Mouse (Mus musculus) limb, embryonic 12.5 days (tissue): Measurements from ENCODE around the gene Dido1. TPM values are rescaled to one million over a fixed set of nuclear protein-coding genes. Genes with fewer than 3 reads are reported as not detected.
A peak's percentile ranks its signal among the peaks of the same experiment; 100 is the strongest.

Experiments
- ATAC-seq: fragments of 200-750 bp; cut with Nextera tagmentation; 2 replicates; pipeline ENCODE4 v1.8.0; 2017; ENCODE audit warnings: low read depth, moderate TSS enrichment; ENCODE audit not compliant: insufficient number of reproducible peaks, insufficient read depth, low FRiP score, low TSS enrichment
- H3K27ac ChIP-seq: fragments of 300-500 bp; sonication (generic); 2 replicates; pipeline ENCODE4 v1.5.1; 2016; ENCODE audit warnings: mild to moderate bottlenecking, moderate library complexity
- H3K27me3 ChIP-seq: fragments of 300-500 bp; sonication (generic); 2 replicates; pipeline ENCODE4 v1.6.1; 2016; ENCODE audit warnings: mild to moderate bottlenecking, moderate library complexity
- H3K36me3 ChIP-seq: fragments of 300-500 bp; sonication (generic); 2 replicates; pipeline ENCODE4 v1.6.1; 2016; ENCODE audit warnings: mild to moderate bottlenecking, moderate library complexity
- H3K4me1 ChIP-seq: fragments of 300-500 bp; sonication (generic); replicated peaks from 2 replicates; pipeline ENCODE4 v1.6.1; 2016
- H3K4me2 ChIP-seq: fragments of 300-500 bp; sonication (generic); 2 replicates; pipeline ENCODE4 v1.6.1; 2016; ENCODE audit warnings: mild to moderate bottlenecking, moderate library complexity
- H3K4me3 ChIP-seq: fragments of 300-500 bp; sonication (generic); replicated peaks from 2 replicates; pipeline ENCODE4 v1.5.1; 2016; ENCODE audit warnings: mild to moderate bottlenecking
- H3K9ac ChIP-seq: fragments of 300-500 bp; sonication (generic); replicated peaks from 2 replicates; pipeline ENCODE4 v1.6.1; 2016; ENCODE audit warnings: mild to moderate bottlenecking, moderate library complexity
- H3K9me3 ChIP-seq: fragments of 300-500 bp; sonication (generic); 2 replicates; pipeline ENCODE4 v1.6.1; 2016; ENCODE audit warnings: mild to moderate bottlenecking, moderate library complexity
- WGBS: fragments of 180-500 bp; shearing (Covaris S2); methylation state at CpG from one replicate; pipeline ENCODE4 v1.1.7; 2016; 5-methylcytosine and 5-hydroxymethylcytosine counted together
- polyA plus RNA-seq: library from polyadenylated mRNA; unstranded; fragments of >200 nt; fragmentation: Nextera tagmentation; extraction: Ambion mirVana; gene quantifications from 2 replicates; pipeline ENCODE4 v1.2.1, GENCODE M21; 2016

Dido1 gene
- polyA plus RNA-seq, 1 experiment from 2014 or later: 36.1 TPM

GRCm38 (mm10) chr2:180703175-180703574 lies 6.6 kb downstream of the Dido1 start:
- no peak for ATAC-seq
- WGBS: 77% methylated on average over 5 of the region's 5 CpGs
- Histone ChIP-seq H3K4me1 (peaks cover 33% of the 10 kb centered on the region), H3K4me3 (peak overlapping the region; percentile 89; the same call in 1 of the 2 replicates), H3K9me3 (no peaks in the 10 kb centered on the region), H3K27ac (no peak overlapping the region), H3K9ac (no peak overlapping the region), H3K4me2 (0 out of 2 replicates have a peak overlapping the region, but pooled peaks have one; percentile 76), H3K27me3 (no peaks in the 10 kb centered on the region), H3K36me3 (peaks cover 14% of the 10 kb centered on the region)

GRCm38 (mm10) chr2:180702701-180703149 lies 7.1 kb downstream of the Dido1 start:
- 36% methylated on average over 4 of the region's 4 CpGs for WGBS
- H3K27me3 ChIP-seq: no peaks in the 10 kb centered on the region

GRCm38 (mm10) chr2:180701767-180702621 lies 7.8 kb downstream of the Dido1 start:
- Histone ChIP-seq H3K27ac (peak overlapping the region; percentile 96), H3K9me3 (no peaks in the 10 kb centered on the region), H3K4me3 (peak overlapping the region; percentile 89), H3K9ac (peak overlapping the region; percentile 96), H3K36me3 (peaks cover 13% of the 10 kb centered on the region), H3K4me1 (peaks cover 31% of the 10 kb centered on the region), H3K27me3 (no peaks in the 10 kb centered on the region), H3K4me2 (peak overlapping the region; percentile 76)
- peak; percentile 94 for ATAC-seq
- WGBS: 0% methylated on average over 66 of the region's 66 CpGs

More at GRCm38 (mm10) chr2:180702701-180703149, 7.1 kb downstream of the Dido1 start:
- H3K4me1 ChIP-seq: peaks cover 31% of the 10 kb centered on the region
- ATAC-seq: no peak
- peak overlapping the region; percentile 96 for H3K27ac ChIP-seq
- peak overlapping the region; percentile 96 for H3K9ac ChIP-seq
- peaks cover 14% of the 10 kb centered on the region for H3K36me3 ChIP-seq
- H3K9me3 ChIP-seq: no peaks in the 10 kb centered on the region
- peak overlapping the region; percentile 76 for H3K4me2 ChIP-seq
- H3K4me3 ChIP-seq: peak overlapping the region; percentile 89

GRCm38 (mm10) chr2:180701053-180701766 lies 8.6 kb downstream of the Dido1 start:
- H3K9me3 ChIP-seq: no peaks in the 10 kb centered on the region
- peak overlapping the region; percentile 76 for H3K4me2 ChIP-seq
- H3K4me3 ChIP-seq: peak overlapping the region; percentile 89
- H3K4me1 ChIP-seq: peaks cover 31% of the 10 kb centered on the region
- no peak for ATAC-seq
- 6% methylated on average over 26 of the region's 26 CpGs for WGBS
- H3K27me3 ChIP-seq: no peaks in the 10 kb centered on the region
- H3K36me3 ChIP-seq: peaks cover 5% of the 10 kb centered on the region
- H3K9ac ChIP-seq: peak overlapping the region; percentile 96
- H3K27ac ChIP-seq: peak overlapping the region; percentile 96

- peak overlapping the region; percentile 96; the same call in 1 of the 2 replicates for H3K9ac ChIP-seq
- peak overlapping the region; percentile 89 for H3K4me3 ChIP-seq
- H3K9me3 ChIP-seq: no peaks in the 10 kb centered on the region
- H3K4me2 ChIP-seq: peak overlapping the region; percentile 76
- no peak for ATAC-seq
- peaks cover 31% of the 10 kb centered on the region for H3K4me1 ChIP-seq
- no peak overlapping the region for H3K27ac ChIP-seq
- no peaks in the 10 kb centered on the region for H3K27me3 ChIP-seq
- WGBS: 80% methylated on average over 5 of the region's 5 CpGs
- no peaks in the 10 kb centered on the region for H3K36me3 ChIP-seq
These were observed 9.3 kb downstream of the Dido1 start for GRCm38 (mm10) chr2:180700457-180700856.

- no peaks in the 10 kb centered on the region for H3K27me3 ChIP-seq
- H3K4me1 ChIP-seq: peaks cover 10% of the 10 kb centered on the region
- no peak overlapping the region for H3K4me3 ChIP-seq
- H3K9me3 ChIP-seq: no peaks in the 10 kb centered on the region
- peaks cover 10% of the 10 kb centered on the region for H3K36me3 ChIP-seq
- no peak overlapping the region for H3K4me2 ChIP-seq
- H3K27ac ChIP-seq: no peak overlapping the region
- no peak for ATAC-seq
- no peak overlapping the region for H3K9ac ChIP-seq
- 88% methylated on average over 2 of the region's 2 CpGs for WGBS
These were observed 14.6 kb downstream of the Dido1 start for GRCm38 (mm10) chr2:180695176-180695575.

GRCm38 (mm10) chr2:180692630-180693029 lies 17.2 kb downstream of the Dido1 start:
- no peak for ATAC-seq
- H3K27ac ChIP-seq: no peak overlapping the region
- H3K36me3 ChIP-seq: peaks cover 35% of the 10 kb centered on the region
- no peaks in the 10 kb centered on the region for H3K27me3 ChIP-seq
- no peak overlapping the region for H3K4me3 ChIP-seq
- no peak overlapping the region for H3K4me2 ChIP-seq
- 16% methylated on average over 1 of the region's 1 CpGs for WGBS
- H3K4me1 ChIP-seq: no peaks in the 10 kb centered on the region
- H3K9ac ChIP-seq: no peak overlapping the region
- no peaks in the 10 kb centered on the region for H3K9me3 ChIP-seq

- Histone ChIP-seq H3K4me1 (no peaks in the 10 kb centered on the region), H3K27ac (no peak overlapping the region), H3K4me2 (no peak overlapping the region), H3K9ac (no peak overlapping the region), H3K9me3 (no peaks in the 10 kb centered on the region), H3K36me3 (peaks cover 63% of the 10 kb centered on the region), H3K27me3 (no peaks in the 10 kb centered on the region), H3K4me3 (no peak overlapping the region)
- ATAC-seq: no peak
- 89% methylated on average over 5 of the region's 5 CpGs for WGBS
These were observed 20.0 kb downstream of the Dido1 start for GRCm38 (mm10) chr2:180689841-180690240.

GRCm38 (mm10) chr2:180684031-180684430 lies 25.8 kb downstream of the Dido1 start:
- no peak overlapping the region for H3K27ac ChIP-seq
- H3K9me3 ChIP-seq: no peaks in the 10 kb centered on the region
- H3K4me3 ChIP-seq: no peak overlapping the region
- WGBS: 97% methylated on average over 4 of the region's 4 CpGs
- no peak overlapping the region for H3K9ac ChIP-seq
- H3K36me3 ChIP-seq: peaks cover 96% of the 10 kb centered on the region
- ATAC-seq: no peak
- H3K27me3 ChIP-seq: no peaks in the 10 kb centered on the region
- H3K4me2 ChIP-seq: no peak overlapping the region
- no peaks in the 10 kb centered on the region for H3K4me1 ChIP-seq

GRCm38 (mm10) chr2:180683524-180683923 lies 26.3 kb downstream of the Dido1 start:
- Histone ChIP-seq H3K4me3 (no peak overlapping the region), H3K27me3 (no peaks in the 10 kb centered on the region), H3K4me1 (no peaks in the 10 kb centered on the region), H3K4me2 (no peak overlapping the region), H3K27ac (no peak overlapping the region), H3K9me3 (no peaks in the 10 kb centered on the region), H3K9ac (no peak overlapping the region), H3K36me3 (peaks cover 91% of the 10 kb centered on the region)
- WGBS: 78% methylated on average over 2 of the region's 2 CpGs
- ATAC-seq: no peak

GRCm38 (mm10) chr2:180681225-180681624 lies 28.6 kb downstream of the Dido1 start:
- no peak overlapping the region for H3K4me2 ChIP-seq
- no peak overlapping the region for H3K27ac ChIP-seq
- no peak overlapping the region for H3K4me3 ChIP-seq
- H3K4me1 ChIP-seq: no peaks in the 10 kb centered on the region
- ATAC-seq: no peak
- H3K36me3 ChIP-seq: peaks cover 68% of the 10 kb centered on the region
- H3K27me3 ChIP-seq: no peaks in the 10 kb centered on the region
- H3K9ac ChIP-seq: no peak overlapping the region
- WGBS: 64% methylated on average over 2 of the region's 2 CpGs
- H3K9me3 ChIP-seq: no peaks in the 10 kb centered on the region
